Mouse (Mus musculus) adipocyte (in vitro differentiated cells): Measurements from ENCODE around the gene Gemin5.
A peak's percentile ranks its signal among the peaks of the same experiment; 100 is the strongest.

Source experiments
- DNase-seq: peaks from one replicate; pipeline ENCODE4 v3.0.0-alpha.2; 2016; ENCODE audit warnings: low spot score

The Gemin5 gene

DNA sequence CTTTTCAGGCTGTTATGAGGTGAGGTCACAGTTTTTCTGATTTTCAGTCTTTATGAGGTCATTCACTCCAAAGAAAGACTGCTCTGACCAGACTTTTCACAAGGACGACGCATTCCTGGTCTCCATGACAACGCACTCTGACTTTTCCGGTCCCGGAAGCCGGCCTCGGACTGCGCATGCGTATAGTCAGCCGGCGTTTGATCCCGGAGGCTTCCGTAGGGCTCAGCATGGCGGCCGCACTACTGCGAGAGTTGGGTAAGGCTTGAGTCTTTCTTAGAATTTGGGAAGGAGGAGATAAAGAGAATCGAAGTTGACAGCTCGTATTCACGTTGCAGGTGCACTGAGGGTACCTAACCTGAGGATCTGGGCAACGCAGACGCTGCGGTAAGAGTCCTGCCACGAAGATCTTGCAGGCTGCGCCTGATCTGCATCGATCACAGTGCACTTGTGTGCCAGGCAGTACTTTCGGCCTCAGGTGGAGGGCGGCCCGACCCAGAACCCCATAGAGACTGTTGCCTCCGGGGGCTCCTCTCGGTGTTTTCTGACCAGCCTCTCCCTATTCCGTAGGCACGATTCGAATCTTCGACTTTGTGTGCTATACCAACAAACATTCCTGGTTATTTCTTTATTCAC, 3.2 kb upstream of the Gemin5 start, which contains the start of gene Mrpl22:
Mrpl22 (plus strand) TSS at position 203 of the 633 bp plus-strand sequence.
- peak; percentile 98 for DNase-seq

DNA sequence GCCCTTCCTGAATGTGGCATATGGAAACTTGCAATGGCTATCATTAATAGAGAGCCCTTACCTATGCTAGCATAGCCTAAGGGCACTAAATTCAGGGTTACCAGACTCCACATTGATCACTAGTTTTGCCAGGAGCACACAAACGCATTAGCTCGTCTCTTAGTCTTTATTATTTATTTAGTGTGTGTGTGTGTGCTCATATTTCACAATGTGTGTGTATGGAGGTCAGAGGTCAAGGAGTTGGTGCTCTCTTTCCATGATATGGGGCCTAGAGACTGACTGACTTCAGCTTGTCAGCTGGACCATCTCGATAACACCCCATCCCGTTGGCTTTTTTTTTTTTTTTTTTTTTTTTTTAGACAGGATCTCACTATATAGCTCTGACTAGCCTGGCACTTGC, 1.3 kb upstream of the Gemin5 start:
- DNase-seq, result no peak

DNA sequence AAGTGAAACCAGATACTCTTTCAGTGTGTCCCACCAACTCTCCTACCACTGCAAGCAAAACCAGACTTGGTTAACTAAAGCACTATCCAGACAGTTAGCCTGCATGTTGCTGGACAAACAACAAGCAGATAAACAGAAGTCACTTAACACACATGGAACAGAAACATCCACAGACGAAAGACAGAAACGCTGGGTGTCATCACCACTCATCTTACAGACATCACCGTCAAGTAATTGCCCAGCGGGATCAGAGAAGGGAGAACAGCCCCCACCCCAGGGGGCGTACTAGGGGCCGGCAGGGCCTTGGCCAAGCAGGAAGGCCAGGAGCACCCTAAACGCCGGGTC, 545 bp downstream of the Gemin5 start:
- DNase-seq, result no peak

DNA sequence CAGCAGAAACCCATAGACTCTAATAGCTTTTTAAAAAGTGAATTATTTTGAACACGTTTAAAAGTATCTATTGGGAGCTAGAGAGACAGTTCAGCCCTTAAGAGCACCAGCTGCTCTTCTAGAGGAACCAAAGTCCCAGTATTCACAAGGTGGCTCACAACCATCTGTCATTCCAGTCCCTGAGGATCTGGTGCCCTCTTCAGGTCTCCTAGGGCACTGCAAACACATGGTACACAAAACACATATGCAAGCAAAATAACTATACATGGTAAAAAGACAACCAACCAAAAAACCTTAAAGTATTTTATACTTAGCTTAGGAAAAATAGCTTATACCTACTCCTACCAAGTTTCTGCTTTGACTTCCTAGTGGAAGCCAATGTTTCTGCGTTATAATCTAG, 3.3 kb downstream of the Gemin5 start:
- no peak for DNase-seq

DNA sequence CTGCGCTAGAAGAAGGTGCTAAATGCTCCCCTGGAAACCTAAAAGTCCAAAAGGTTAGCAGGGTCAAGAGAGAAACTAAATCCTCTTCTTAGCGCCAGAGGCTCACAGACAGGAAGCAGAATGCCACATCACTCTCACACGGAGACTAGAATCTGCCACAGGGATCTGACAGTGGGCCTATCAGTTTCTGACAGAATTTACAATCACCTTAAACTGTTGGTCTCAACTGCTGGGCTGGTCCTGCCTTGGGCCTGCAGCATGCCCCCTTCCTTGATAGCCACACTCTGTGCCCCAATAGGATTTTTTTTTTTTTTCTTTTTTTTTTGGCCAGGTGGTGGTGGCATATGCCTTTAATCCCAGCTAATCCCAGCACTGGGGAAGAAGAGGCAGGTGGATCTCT, 11.5 kb downstream of the Gemin5 start:
- no peak for DNase-seq

DNA sequence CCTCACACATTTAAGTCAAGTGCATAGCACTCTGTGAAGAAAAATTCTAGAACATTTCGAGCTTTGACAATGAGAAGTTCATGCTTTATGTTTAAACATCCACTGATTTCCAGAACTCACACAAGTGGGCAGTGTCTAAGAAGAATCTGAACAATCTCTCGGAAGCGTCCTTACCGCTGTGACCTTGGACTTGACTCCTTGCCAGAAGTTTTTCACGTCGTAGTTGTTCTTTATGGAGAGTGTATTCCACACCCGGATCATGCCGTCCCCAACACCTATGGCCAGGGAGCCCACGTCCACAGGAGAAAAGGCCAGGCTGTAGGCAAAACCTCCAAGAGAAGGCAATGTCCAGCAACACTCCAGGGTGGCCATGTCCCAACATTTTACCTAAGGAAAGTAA, 12.9 kb downstream of the Gemin5 start:
- DNase-seq, result no peak

DNA sequence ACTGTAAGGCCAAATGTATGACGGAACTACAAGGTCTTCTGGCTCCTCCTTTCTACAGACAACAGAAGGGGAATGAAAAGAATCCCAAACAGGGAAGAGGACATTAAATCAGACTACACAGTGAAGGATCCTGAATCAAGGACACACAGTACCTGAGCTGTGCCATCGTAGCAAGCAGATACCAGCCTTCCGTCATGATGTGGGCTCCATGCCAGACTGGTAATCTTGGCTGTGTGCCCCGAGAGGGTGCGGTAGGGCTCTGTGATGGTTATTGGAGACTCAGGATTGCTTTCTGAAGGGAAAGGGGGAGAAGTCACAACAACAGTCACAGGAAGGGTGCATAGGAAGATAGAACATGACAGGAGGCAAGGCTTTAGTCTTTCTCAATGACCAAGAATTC, 22.1 kb downstream of the Gemin5 start:
- DNase-seq, result no peak

DNA sequence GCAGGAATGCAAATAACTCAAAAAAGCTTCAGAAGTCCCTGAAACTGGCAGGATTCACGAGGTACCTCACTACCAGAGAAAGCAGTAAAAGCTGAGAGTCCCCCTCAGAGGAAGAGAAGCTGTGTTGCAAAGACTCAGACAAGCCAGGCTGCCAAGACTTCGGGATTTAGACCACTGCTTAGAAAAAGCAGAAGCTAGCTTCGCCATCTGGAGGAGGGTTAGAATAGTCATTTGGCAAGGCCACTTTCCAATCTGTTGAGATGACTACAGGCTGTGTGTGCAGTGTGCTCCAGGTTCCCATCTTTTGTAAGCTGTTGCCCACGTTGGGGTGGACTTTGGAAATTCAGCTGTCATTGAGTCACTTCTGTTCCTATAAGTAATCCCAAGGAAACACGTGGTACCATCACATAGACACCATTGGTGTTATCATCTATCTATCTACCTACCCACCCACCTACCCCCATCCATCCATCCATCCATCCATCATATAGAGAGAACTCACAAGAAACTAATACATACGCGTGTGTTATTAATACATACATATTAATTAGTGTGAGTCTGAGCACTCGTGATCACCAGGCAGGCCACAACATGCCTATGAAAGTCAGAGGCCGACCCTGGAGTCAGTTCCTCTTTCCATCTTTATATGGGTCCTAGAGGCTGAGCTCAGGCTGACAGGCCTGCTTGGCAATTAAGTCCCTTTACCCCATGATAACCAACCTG, 24.5 kb downstream of the Gemin5 start:
- no peak for DNase-seq

DNA sequence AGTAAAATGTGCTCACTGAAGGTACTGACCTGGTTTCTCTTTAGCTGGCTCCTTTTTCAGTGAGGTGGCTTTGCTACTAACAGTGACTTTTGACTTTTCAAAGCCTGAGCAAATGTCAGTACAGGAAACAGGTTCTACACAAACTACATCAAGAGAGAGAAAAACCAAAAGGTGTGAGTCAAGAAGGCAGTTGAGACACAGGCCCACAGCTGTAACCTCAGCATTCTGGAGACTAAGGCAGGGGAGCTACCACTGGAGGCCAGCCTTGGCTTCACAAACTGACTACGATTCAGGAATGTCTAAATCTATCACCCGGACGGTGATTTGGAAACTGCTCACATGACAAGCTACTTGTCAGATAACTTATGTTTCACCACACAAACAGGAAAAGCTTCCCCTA, 28.9 kb downstream of the Gemin5 start:
- no peak for DNase-seq

DNA sequence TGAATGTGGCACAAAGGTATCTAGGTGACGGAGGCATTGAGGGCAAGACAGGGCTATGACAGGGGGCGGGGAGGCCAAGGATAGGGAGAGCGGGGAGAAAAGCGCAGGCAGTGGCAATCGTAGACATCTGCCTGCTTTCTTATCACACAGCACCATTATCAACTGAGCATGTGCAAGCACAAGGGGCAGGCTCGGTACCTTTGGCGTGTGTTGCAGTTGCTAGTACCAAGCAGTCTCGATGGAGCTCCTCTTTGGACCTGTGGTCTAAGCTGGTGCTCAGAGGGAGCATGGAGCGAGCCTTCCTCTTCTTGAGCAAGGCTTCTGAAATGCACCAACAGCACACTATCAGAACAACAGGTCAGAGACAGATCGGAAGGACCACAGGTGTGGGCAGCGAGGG, 29.5 kb downstream of the Gemin5 start:
- DNase-seq, result no peak

DNA sequence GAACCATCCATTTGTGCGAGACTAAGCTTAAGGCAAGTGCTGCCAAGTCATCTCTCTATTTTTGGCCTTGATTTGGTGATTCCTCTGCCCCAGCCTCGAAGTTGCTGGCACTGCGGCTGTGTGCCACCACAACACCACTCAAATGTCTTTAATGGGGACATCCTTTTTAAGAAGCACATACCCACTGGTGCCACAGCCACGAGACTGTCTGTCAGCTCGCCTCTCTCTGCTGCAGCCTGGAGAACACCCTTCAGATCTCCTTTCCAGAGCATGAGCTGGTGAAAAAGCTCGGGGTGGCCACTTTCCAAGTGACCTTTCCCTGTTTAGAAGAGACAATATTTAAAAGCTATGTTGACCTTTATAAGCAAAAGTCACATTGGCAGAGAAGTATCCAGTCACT, 31.7 kb downstream of the Gemin5 start:
- no peak for DNase-seq

DNA sequence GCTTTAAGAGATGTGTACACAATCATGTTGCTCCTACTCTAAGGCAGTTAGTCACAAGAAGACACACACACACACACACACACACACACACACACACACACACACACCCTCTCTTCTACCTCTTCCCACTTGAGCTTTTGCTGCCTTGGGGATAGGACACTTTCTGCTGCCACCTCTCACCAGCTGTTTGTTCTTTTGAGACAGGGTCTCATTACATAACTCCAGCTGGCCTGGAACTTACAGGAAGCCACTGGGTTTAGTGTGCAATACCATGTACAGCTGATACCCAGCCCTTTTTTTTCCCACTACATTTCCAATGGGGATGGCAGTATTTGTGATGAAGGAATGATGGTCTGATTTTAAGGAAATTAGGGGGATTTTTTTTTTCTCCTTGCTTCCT, 33.0 kb downstream of the Gemin5 start:
- DNase-seq, result no peak

DNA sequence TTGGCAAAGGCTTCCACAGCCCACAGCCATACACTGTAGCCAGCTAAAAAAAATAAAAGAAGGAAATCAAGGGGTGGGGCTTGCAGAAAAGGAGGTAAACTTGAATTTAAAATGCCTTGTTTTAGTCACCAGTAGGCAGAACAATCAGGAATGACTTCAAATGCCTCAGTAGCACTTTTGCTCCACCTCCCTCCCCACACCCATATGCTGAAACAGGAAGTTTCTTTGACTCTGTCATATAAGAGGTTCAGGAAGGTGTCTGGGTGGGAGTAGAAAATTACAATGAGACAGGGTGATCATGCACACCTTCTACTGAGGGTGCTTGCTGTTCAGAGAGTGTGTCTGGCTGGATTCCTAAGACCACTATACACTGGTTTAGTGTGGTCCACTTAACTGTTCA, 33.5 kb downstream of the Gemin5 start:
- DNase-seq, result no peak

DNA sequence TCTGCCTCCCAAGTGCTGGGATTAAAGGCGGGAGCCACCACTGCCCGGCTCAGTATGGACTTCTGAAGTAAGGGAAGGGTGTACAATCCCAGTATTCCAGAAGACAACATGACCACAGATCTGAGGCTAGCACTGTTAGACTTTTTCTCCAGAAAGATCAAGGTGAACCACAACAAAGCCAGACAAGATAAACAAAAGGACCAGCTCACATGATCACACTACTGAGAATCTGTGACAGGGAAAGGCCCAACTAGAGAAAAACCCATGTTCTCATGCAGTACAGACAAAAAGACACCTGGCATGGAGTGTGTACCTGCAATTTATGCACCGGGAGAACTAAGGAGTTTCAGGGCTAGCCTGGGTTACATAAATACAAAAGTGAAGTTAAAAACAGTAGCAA, 36.3 kb downstream of the Gemin5 start:
- no peak for DNase-seq

DNA sequence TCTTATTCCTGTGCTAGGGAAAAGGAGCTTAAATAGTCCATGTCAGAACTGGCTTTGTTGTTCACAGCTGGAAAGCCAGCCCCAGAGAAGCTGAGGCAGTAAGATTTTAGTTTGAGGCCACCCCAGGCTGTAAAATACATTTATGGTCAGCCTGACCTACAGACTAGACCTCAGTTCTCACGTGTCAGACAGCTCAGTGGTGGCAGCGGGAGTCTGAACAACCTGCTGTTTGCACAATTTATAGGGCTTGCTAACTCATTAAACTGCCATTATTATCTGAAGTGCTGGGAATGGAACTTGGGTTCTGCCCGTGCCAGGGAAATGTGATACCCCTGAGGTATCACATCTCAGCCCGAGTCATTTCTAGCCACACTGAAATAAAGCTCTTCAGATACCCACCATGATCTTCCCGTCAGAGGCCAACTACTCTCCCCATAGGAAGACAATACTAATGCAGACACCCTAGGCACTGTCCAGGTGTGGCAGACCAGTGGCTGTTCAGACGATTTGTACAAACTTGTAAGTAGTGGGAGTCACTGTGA, 39.0 kb downstream of the Gemin5 start:
- DNase-seq, result no peak

DNA sequence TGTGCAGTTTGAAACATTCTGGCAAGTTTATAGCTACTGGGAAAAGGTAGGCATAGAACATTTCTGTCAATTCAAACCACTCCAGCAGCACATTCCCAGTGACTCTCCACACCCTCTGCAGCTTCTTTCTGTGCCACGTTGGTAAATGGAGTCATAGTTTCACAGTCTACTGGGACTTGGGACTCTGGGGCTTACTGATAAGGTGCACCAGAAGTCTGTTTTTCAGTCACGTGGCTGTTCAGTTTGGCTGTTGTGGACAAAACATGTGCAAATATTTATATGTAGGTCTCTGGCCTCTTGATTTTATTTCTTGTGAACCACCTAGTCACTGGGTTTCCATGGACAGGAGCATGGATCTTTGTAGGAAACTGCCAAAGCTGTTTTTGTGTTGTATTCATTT, 40.8 kb downstream of the Gemin5 start:
- no peak for DNase-seq

DNA sequence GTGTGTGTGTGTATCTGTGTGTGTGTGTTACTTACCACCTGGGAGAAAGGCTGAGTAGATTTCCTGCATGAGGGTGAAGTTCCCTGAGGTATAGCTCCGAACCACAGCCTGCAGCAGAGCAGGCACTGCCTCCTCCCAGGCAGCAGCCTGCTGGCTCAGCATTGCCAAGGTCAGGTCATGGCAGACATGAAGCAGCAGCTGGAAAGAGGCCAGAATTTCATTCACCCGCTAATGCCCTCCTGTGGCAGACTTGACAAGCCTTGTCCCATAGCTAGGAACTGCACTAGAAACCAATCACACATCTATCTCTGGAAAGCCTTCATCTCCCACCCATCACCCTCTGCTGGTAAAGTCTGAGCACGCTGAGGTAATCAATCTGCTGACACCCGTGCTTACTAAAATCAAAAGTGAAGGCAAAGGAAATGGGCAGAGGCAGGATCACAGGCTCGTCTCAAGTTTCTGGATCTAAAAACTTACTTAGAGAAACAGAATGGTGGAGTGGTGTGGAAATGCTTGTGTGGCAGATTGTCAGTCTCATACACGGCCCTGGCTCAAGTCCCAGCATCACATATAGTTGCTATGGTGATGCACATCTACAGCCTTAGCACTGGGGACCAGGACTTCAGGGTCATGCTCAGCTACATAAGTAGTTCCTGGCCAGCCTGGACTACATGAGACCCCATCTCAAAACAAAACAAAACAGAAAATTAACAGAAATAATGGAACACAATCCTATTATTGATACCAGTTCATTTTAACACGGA, 41.8 kb downstream of the Gemin5 start:
- DNase-seq, result peak; percentile 73

DNA sequence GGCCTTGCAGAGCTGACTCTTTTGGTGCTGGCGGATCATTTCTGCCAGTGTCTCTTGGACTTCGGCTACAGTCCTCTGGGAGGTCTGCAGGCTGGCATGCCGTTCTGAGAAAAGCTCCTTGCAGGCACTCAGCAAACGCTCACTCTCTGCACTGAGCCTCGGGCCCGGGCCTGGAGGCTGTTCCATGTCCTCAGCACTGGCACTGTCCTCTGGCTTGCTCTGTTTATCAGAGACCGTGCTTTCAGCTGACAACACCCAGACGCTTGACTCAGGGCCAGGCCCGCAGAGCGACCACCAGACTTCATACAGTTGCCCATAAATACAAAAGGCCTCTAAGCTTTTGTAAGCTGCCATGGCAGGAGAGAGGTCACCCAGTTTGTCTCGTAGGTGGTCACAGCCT, 43.3 kb downstream of the Gemin5 start:
- DNase-seq, result no peak

DNA sequence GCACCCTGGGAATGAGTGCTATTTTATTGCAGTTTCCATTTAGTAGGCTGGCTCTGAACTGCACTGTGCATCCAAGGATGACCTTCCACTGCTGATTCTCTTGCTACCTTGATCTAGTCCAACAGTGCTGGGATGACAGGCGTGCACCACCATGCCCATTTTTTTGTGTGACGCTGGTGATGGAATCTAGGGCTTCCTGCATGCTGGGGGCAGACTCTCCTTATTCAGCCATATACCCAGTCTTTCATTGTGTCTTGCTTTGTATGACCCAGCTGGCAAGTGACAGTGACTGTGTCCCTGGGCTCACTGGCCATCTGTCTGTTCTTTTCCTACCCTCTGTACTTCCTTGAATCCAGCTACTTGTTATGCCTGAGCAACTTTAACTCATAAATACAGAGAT, 44.6 kb downstream of the Gemin5 start:
- DNase-seq, result no peak

DNA sequence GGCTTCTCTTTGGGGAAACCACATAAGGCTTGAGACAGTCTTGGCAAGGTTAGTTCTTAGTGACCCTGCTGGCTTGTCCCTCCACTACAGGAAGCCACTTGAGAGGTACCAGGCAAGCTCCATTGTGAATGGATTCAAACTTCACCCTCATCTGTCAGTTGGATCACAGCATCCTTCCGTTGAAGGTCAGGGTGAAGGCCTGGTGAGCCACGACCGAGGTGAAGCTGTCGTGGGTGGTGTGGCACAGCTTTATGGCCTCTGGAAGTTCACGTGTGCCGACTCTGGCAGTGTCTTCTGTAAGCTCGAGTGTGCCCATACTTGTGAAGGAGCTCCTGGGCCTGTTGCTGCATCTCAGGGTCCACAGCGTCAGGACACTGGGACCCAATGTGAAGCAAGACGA, 47.0 kb downstream of the Gemin5 start:
- DNase-seq, result no peak

DNA sequence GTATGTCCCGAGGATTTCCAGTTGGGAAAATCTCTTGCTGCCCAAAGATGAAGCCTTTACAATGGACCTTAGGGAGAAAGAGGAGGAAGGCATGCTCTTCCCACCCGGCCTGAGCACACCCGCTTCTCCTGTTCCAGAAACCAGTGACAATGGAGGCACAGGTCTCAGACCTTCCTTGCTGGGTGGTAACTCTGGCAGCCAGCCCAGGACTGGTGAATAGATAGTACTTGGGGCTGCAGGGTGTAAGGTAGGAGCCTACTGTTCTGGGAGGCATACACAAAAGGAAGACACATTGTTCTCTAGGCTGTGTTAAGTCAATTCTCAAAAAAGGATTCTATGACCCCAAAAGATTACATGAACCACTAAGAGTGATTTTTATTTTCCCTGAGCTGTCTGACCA, 47.7 kb downstream of the Gemin5 start:
- DNase-seq, result no peak

DNA sequence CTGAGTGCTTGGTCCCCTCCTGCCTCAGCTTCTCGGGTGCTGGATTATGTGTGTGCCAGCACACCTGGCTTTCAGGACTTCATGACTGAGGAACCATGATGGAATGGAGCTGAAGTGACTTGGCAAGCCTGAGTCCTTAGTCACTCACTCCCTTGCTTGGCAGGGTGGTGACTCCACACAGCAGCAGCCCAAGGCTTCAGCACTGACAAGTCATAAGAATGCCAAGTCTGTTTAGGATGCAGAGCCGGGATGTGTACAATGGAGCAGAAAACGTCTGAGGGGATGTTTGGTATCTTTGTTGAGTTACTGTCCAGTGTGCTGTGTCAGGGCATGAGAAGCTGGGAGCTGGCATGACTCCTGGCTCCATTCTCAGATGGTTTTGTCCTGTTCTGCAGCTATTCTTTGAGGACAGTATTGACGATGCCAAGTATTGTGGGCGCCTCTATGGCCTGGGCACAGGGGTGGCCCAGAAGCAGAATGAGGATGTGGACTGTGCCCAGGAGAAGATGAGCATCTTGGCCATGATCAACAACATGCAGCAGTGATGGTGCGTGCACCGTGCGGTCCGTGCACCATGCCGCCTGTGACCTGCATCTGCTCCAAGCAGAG, 51.2 kb downstream of the Gemin5 start:
- DNase-seq, result no peak

DNA sequence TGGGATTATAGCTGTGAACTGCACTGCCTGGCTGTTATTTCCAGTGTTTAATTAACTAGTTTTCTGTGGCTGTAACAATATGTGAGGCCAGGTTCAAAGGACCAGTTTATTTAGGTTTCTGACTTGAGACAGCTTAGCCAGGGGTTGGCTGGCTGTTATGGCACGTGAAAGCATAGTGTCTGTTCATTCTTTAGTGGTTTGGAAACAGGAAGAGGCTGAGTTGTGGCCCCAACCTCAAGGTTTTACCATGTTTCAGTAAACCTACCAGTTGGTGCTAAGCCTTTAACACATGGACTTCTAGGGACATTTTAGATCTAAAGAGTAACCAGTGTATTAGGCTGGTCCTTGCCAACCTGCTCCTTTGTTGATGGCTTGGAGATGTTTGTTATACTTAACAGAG, 51.8 kb downstream of the Gemin5 start:
- DNase-seq, result no peak
